Mouse (Mus musculus) heart, embryonic 15.5 days (tissue): ENCODE results near the gene Fars2. TPM values are rescaled to one million over a fixed set of nuclear protein-coding genes. Genes with fewer than 3 reads are reported as not detected.
"Not testable (repeated sequence)": the region's sequence is repeated elsewhere in the genome, so short reads cannot be mapped to it uniquely, and the experiment has no call there.

Experiments used
- ATAC-seq: fragments of 200-750 bp; cut with Nextera tagmentation; replicated peaks from 2 replicates; pipeline ENCODE4 v1.8.0; 2017; ENCODE audit warnings: low read depth, moderate TSS enrichment; ENCODE audit not compliant: insufficient number of reproducible peaks, insufficient read depth, low FRiP score
- H3K27ac ChIP-seq: fragments of 300-500 bp; sonication (generic); 2 replicates; pipeline ENCODE4 v1.5.1; 2015; ENCODE audit warnings: mild to moderate bottlenecking, inconsistent platforms
- H3K27me3 ChIP-seq: fragments of 300-500 bp; sonication (generic); 2 replicates; pipeline ENCODE4 v1.6.1; 2015; ENCODE audit warnings: inconsistent platforms
- H3K36me3 ChIP-seq: fragments of 300-500 bp; sonication (generic); 2 replicates; pipeline ENCODE4 v1.6.1; 2015; ENCODE audit warnings: mild to moderate bottlenecking, inconsistent platforms
- H3K4me1 ChIP-seq: fragments of 300-500 bp; sonication (generic); replicated peaks from 2 replicates; pipeline ENCODE4 v1.6.1; 2015; ENCODE audit warnings: inconsistent platforms
- H3K4me2 ChIP-seq: fragments of 300-500 bp; sonication (generic); 2 replicates; pipeline ENCODE4 v1.6.1; 2015; ENCODE audit warnings: inconsistent platforms, mild to moderate bottlenecking, moderate library complexity
- H3K4me3 ChIP-seq: fragments of 300-500 bp; sonication (generic); 2 replicates; pipeline ENCODE4 v1.5.1; 2015; ENCODE audit warnings: mild to moderate bottlenecking, inconsistent platforms
- H3K9ac ChIP-seq: fragments of 300-500 bp; sonication (generic); 2 replicates; pipeline ENCODE4 v1.6.1; 2015; ENCODE audit warnings: mild to moderate bottlenecking, inconsistent platforms
- H3K9me3 ChIP-seq: fragments of 300-500 bp; sonication (generic); replicated peaks from 2 replicates; pipeline ENCODE4 v1.6.1; 2016; ENCODE audit warnings: inconsistent platforms
- WGBS: fragments of 180-500 bp; shearing (Covaris S2); methylation state at CpG from one replicate; pipeline ENCODE4 v1.1.7; 2015; ENCODE audit warnings: mixed read lengths; 5-methylcytosine and 5-hydroxymethylcytosine counted together
- polyA plus RNA-seq: library from polyadenylated mRNA; unstranded; fragments of >200 nt; fragmentation: Nextera tagmentation; extraction: Ambion mirVana; gene quantifications from 2 replicates; pipeline ENCODE4 v1.2.1, GENCODE M21; 2015

Gene Fars2
- polyA plus RNA-seq, 1 experiment from 2014 or later: 57.1 TPM

GRCm38 (mm10) chr13:36149175-36149939 is 32.1 kb downstream of the Fars2 start:
- H3K27ac ChIP-seq: no peak overlapping the region
- no peak overlapping the region for H3K9ac ChIP-seq
- no peak overlapping the region for H3K4me2 ChIP-seq
- no peaks in the 10 kb centered on the region for H3K36me3 ChIP-seq
- H3K9me3 ChIP-seq: no peaks in the 10 kb centered on the region
- no peak overlapping the region for H3K4me3 ChIP-seq
- ATAC-seq: no peak
- no peaks in the 10 kb centered on the region for H3K27me3 ChIP-seq
- peaks cover 23% of the 10 kb centered on the region for H3K4me1 ChIP-seq
- 67% methylated on average over 6 of the region's 6 CpGs for WGBS

- peaks cover 21% of the 10 kb centered on the region for H3K4me1 ChIP-seq
- H3K36me3 ChIP-seq: no peaks in the 10 kb centered on the region
- no peak overlapping the region for H3K9ac ChIP-seq
- 80% methylated on average over 5 of the region's 5 CpGs for WGBS
- H3K27ac ChIP-seq: no peak overlapping the region
- H3K4me2 ChIP-seq: no peak overlapping the region
- H3K4me3 ChIP-seq: no peak overlapping the region
- H3K9me3 ChIP-seq: no peaks in the 10 kb centered on the region
- no peak for ATAC-seq
- H3K27me3 ChIP-seq: no peaks in the 10 kb centered on the region
These were observed 33.1 kb downstream of the Fars2 start for GRCm38 (mm10) chr13:36150272-36150671.

- Histone ChIP-seq H3K27ac (no peak overlapping the region), H3K4me1 (peaks cover 15% of the 10 kb centered on the region), H3K27me3 (no peaks in the 10 kb centered on the region), H3K4me2 (no peak overlapping the region), H3K36me3 (no peaks in the 10 kb centered on the region), H3K9me3 (no peaks in the 10 kb centered on the region), H3K4me3 (no peak overlapping the region), H3K9ac (no peak overlapping the region)
- no peak for ATAC-seq
- WGBS: 54% methylated on average over 5 of the region's 5 CpGs
These were observed 35.7 kb downstream of the Fars2 start for GRCm38 (mm10) chr13:36152728-36153498.

GRCm38 (mm10) chr13:36156340-36156931 is 39.2 kb downstream of the Fars2 start:
- H3K27ac ChIP-seq: no peak overlapping the region
- H3K4me1 ChIP-seq: peaks cover 17% of the 10 kb centered on the region
- ATAC-seq: no peak; the same call in 1 of the 2 replicates
- H3K4me2 ChIP-seq: no peak overlapping the region
- no peaks in the 10 kb centered on the region for H3K36me3 ChIP-seq
- H3K9ac ChIP-seq: no peak overlapping the region
- H3K9me3 ChIP-seq: no peaks in the 10 kb centered on the region
- WGBS: 74% methylated on average over 7 of the region's 7 CpGs
- no peak overlapping the region for H3K4me3 ChIP-seq
- H3K27me3 ChIP-seq: no peaks in the 10 kb centered on the region

- Histone ChIP-seq H3K4me2 (no peak overlapping the region), H3K36me3 (no peaks in the 10 kb centered on the region), H3K9me3 (no peaks in the 10 kb centered on the region), H3K4me3 (no peak overlapping the region), H3K4me1 (peaks cover 1% of the 10 kb centered on the region), H3K27ac (no peak overlapping the region), H3K27me3 (no peaks in the 10 kb centered on the region), H3K9ac (no peak overlapping the region)
- 68% methylated on average over 5 of the region's 5 CpGs for WGBS
- ATAC-seq: no peak
These were observed 46.2 kb downstream of the Fars2 start for GRCm38 (mm10) chr13:36163411-36163810.

- Histone ChIP-seq H3K27me3 (no peaks in the 10 kb centered on the region), H3K27ac (no peak overlapping the region), H3K9ac (no peak overlapping the region), H3K4me1 (no peaks in the 10 kb centered on the region), H3K9me3 (no peaks in the 10 kb centered on the region), H3K36me3 (no peaks in the 10 kb centered on the region), H3K4me2 (no peak overlapping the region), H3K4me3 (no peak overlapping the region)
- ATAC-seq: no peak
- WGBS: 74% methylated on average over 1 of the region's 1 CpGs
These were observed 46.7 kb downstream of the Fars2 start for GRCm38 (mm10) chr13:36163898-36164297.

- not testable (repeated sequence) for H3K4me3 ChIP-seq, ATAC-seq, H3K27ac ChIP-seq, H3K9me3 ChIP-seq, H3K4me1 ChIP-seq, H3K4me2 ChIP-seq, H3K36me3 ChIP-seq, H3K27me3 ChIP-seq, H3K9ac ChIP-seq
- 43% methylated on average over 2 of the region's 2 CpGs for WGBS
These were observed 55.8 kb downstream of the Fars2 start for GRCm38 (mm10) chr13:36172981-36173380.

- Histone ChIP-seq H3K9ac (no peak overlapping the region), H3K4me1 (0 out of 2 replicates have a peak, but pooled peaks cover 6% of the 10 kb centered on the region), H3K4me3 (no peak overlapping the region), H3K9me3 (no peaks in the 10 kb centered on the region), H3K36me3 (no peaks in the 10 kb centered on the region), H3K27me3 (no peaks in the 10 kb centered on the region), H3K27ac (no peak overlapping the region), H3K4me2 (no peak overlapping the region)
- WGBS: 92% methylated on average over 5 of the region's 5 CpGs
- ATAC-seq: no peak
These were observed 56.9 kb downstream of the Fars2 start for GRCm38 (mm10) chr13:36174101-36174500.

- Histone ChIP-seq H3K9me3 (no peaks in the 10 kb centered on the region), H3K4me3 (no peak overlapping the region), H3K4me2 (no peak overlapping the region), H3K9ac (no peak overlapping the region), H3K4me1 (0 out of 2 replicates have a peak, but pooled peaks cover 6% of the 10 kb centered on the region), H3K27ac (no peak overlapping the region), H3K36me3 (no peaks in the 10 kb centered on the region), H3K27me3 (no peaks in the 10 kb centered on the region)
- ATAC-seq: no peak
- WGBS: 85% methylated on average over 4 of the region's 4 CpGs
These were observed 57.6 kb downstream of the Fars2 start for GRCm38 (mm10) chr13:36174772-36175171.

- no peak for ATAC-seq
- Histone ChIP-seq H3K9ac (no peak overlapping the region), H3K9me3 (no peaks in the 10 kb centered on the region), H3K4me1 (no peaks in the 10 kb centered on the region), H3K27ac (no peak overlapping the region), H3K27me3 (no peaks in the 10 kb centered on the region), H3K4me2 (no peak overlapping the region), H3K4me3 (no peak overlapping the region), H3K36me3 (no peaks in the 10 kb centered on the region)
- WGBS: 86% methylated on average over 2 of the region's 2 CpGs
These were observed 64.0 kb downstream of the Fars2 start for GRCm38 (mm10) chr13:36181231-36181630.

- ATAC-seq: no peak
- Histone ChIP-seq H3K27me3 (no peaks in the 10 kb centered on the region), H3K4me2 (no peak overlapping the region), H3K27ac (no peak overlapping the region), H3K4me3 (no peak overlapping the region), H3K9ac (no peak overlapping the region), H3K9me3 (no peaks in the 10 kb centered on the region), H3K36me3 (no peaks in the 10 kb centered on the region), H3K4me1 (no peaks in the 10 kb centered on the region)
- 62% methylated on average over 2 of the region's 2 CpGs for WGBS
These were observed 73.4 kb downstream of the Fars2 start for GRCm38 (mm10) chr13:36190577-36190976.
